Mouse (Mus musculus) heart, embryonic 14.5 days (tissue): ENCODE measurements at regions not wholly inside any gene's neighbourhood (a gene's known extent, or its start where the extent isn't known, plus 50 kb on each side); places are given as distances from the start of the nearest gene placed in this dataset.

Experiments
- ATAC-seq: fragments of 200-750 bp; cut with Nextera tagmentation; 2 replicates; pipeline ENCODE4 v1.8.0; 2017; ENCODE audit warnings: low read depth, moderate TSS enrichment; ENCODE audit not compliant: insufficient number of reproducible peaks, insufficient read depth, low FRiP score
- H3K27ac ChIP-seq, 2 experiments: fragments of 200-500 bp in 1 of 2; fragments of 300-500 bp in 1 of 2; sonication (generic) in 1 of 2; replicated peaks in 1 of 2; 2 replicates each; pipeline ENCODE4 v1.5.1; 2012 to 2014; ENCODE audit warnings: low read depth in 2 of 2, low read length in 2 of 2, control low read depth in 1 of 2, mild to moderate bottlenecking in 1 of 2, mixed read lengths in 1 of 2; ENCODE audit not compliant: control insufficient read depth in 1 of 2, insufficient read depth in 1 of 2
- H3K27me3 ChIP-seq: fragments of 300-500 bp; sonication (generic); 2 replicates; pipeline ENCODE4 v1.6.1; 2014; ENCODE audit warnings: mild to moderate bottlenecking, low read length, control low read depth; ENCODE audit not compliant: control insufficient read depth, insufficient read depth
- H3K36me3 ChIP-seq: fragments of 300-500 bp; sonication (generic); 2 replicates; pipeline ENCODE4 v1.6.1; 2014; ENCODE audit warnings: mild to moderate bottlenecking, control low read depth, low read length, mixed read lengths; ENCODE audit not compliant: control insufficient read depth, insufficient read depth
- H3K4me1 ChIP-seq, 2 experiments: fragments of 200-500 bp in 1 of 2; fragments of 300-500 bp in 1 of 2; sonication (generic) in 1 of 2; 2 replicates each; pipeline ENCODE4 v1.6.1; 2012 to 2014; ENCODE audit warnings: low read length in 2 of 2, control low read depth in 1 of 2, mixed read lengths in 1 of 2; ENCODE audit not compliant: control insufficient read depth in 2 of 2, insufficient read depth in 2 of 2
- H3K4me2 ChIP-seq: fragments of 300-500 bp; sonication (generic); 2 replicates; pipeline ENCODE4 v1.6.1; 2014; ENCODE audit warnings: mild to moderate bottlenecking, low read length
- H3K4me3 ChIP-seq, 2 experiments: fragments of 200-500 bp in 1 of 2; fragments of 300-500 bp in 1 of 2; sonication (generic) in 1 of 2; 2 replicates each; pipeline ENCODE4 v1.5.1; 2012 to 2014; ENCODE audit warnings: low read length in 2 of 2, mild to moderate bottlenecking in 2 of 2, control low read depth in 1 of 2, low read depth in 1 of 2, moderate library complexity in 1 of 2; ENCODE audit not compliant: control insufficient read depth in 1 of 2, insufficient read depth in 1 of 2
- H3K9ac ChIP-seq: fragments of 300-500 bp; sonication (generic); 2 replicates; pipeline ENCODE4 v1.6.1; 2014; ENCODE audit warnings: mild to moderate bottlenecking, low read length
- H3K9me3 ChIP-seq: fragments of 300-500 bp; sonication (generic); 2 replicates; pipeline ENCODE4 v1.6.1; 2016; ENCODE audit warnings: low read length, control low read depth; ENCODE audit not compliant: control insufficient read depth
- WGBS: fragments of 180-500 bp; shearing (Covaris S2); extraction: QIAGEN DNeasy Blood & Tissue Kit; methylation state at CpG from one replicate; pipeline ENCODE4 v1.1.7; 2014; 5-methylcytosine and 5-hydroxymethylcytosine counted together

DNA sequence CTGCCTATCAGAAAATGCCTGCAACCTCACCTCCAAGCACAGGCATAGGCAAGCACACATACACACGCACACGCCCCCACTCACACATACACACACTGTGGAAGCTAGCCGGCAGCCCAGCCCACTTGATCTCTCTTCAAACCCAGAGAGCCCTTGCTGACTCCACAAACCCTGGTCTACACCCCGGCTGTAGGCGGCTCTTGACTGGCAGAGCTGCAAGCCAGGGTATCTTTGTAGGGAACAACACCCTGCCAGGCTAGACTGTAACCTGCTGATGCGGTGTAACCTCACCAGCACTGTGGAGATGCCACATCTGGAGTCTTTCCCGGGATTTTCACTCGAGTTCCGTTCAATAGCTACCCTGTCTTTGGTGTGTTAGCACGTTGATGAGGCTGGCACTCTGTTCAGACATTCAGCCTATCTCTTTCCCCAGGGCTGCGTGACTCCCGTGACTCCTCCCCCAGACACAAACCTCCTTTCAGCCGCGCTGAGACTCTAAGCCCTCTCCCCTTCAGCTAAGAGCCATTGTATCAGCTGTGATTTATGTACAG lies 261.3 kb downstream of the Mycn start:
- peak; percentile 71; the same call in 1 of the 2 replicates for ATAC-seq
- WGBS, result 7% methylated on average over 14 of the region's 14 CpGs
- peak overlapping the region; percentile 65 for H3K9ac ChIP-seq

GRCm38 (mm10) chr12:12676676-12677075 lies 265.0 kb downstream of the Mycn start:
- H3K27ac ChIP-seq, result no peak overlapping the region
- H3K4me2 ChIP-seq, result no peak overlapping the region
- no peak for ATAC-seq
- no peak overlapping the region for H3K4me3 ChIP-seq
- no peaks in the 10 kb centered on the region for H3K27me3 ChIP-seq
- no peak overlapping the region for H3K9ac ChIP-seq
- no peaks in the 10 kb centered on the region for H3K9me3 ChIP-seq
- 58% methylated on average over 9 of the region's 9 CpGs for WGBS
- no peaks in the 10 kb centered on the region for H3K36me3 ChIP-seq
- peaks cover 7 to 19% of the 10 kb centered on the region in 2 experiments for H3K4me1 ChIP-seq

More for the DNA sequence above, 261.3 kb downstream of the Mycn start:
- Histone ChIP-seq H3K36me3 (no peaks in the 10 kb centered on the region), H3K27me3 (no peaks in the 10 kb centered on the region), H3K27ac (peak overlapping the region; percentile 85 to 90), H3K4me1 (peaks cover 27 to 34% of the 10 kb centered on the region in 2 experiments), H3K4me2 (peak overlapping the region; percentile 66), H3K4me3 (peak overlapping the region; percentile 33 to 35), H3K9me3 (no peaks in the 10 kb centered on the region)

DNA sequence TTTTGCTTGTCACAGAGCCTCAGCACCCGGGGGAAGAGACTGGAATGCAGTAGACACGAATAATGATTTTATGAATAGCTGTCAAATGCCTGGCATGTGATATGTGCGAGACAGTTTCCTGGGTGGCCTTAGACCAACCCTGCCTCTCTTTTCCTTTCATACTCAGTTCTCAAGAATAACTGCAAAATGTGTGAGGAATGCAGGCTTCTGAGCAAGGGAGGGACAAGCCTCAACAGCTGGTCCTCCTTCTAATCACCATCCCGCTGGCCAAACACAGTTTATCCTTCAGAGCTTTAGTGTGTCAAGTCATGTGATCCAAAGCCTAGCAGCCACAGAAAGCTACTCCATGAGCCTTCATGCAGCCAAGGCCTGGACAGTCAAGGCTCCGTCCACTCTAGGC lies 271.8 kb downstream of the Mycn start:
- H3K27ac ChIP-seq, result no peak overlapping the region
- H3K9ac ChIP-seq, result no peak overlapping the region
- no peaks in the 10 kb centered on the region for H3K27me3 ChIP-seq
- no peaks in the 10 kb centered on the region for H3K9me3 ChIP-seq
- H3K4me2 ChIP-seq, result no peak overlapping the region
- no peak overlapping the region for H3K4me3 ChIP-seq
- no peak for ATAC-seq
- H3K4me1 ChIP-seq, result peaks cover 5 to 10% of the 10 kb centered on the region in 2 experiments
- 45% methylated on average over 5 of the region's 5 CpGs for WGBS
- H3K36me3 ChIP-seq, result no peaks in the 10 kb centered on the region

DNA sequence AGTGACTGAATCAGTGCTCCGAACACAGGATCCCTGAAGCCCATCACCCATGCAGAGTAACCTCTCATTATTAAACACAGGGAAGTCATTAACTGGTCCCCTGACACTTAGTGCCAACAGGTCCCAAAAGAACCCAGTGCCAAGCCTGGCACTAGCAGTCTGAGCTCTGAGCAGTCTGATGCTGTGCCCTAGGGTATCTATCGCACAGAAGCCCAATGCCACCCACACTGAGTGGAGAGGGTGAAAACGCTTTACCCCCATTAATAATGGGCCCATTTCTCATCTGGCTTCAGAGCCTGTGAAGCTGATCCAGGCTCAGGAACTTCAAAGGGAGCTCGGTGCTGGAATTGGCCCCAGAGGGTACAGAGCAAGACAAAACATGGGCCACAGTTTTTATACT lies 272.8 kb downstream of the Mycn start:
- H3K4me3 ChIP-seq, result no peak overlapping the region
- no peak overlapping the region for H3K9ac ChIP-seq
- no peak for ATAC-seq
- no peaks in the 10 kb centered on the region for H3K27me3 ChIP-seq
- 86% methylated on average over 4 of the region's 4 CpGs for WGBS
- H3K4me1 ChIP-seq, result peaks cover 5 to 7% of the 10 kb centered on the region in 2 experiments
- H3K36me3 ChIP-seq, result no peaks in the 10 kb centered on the region
- H3K27ac ChIP-seq, result no peak overlapping the region
- no peak overlapping the region for H3K4me2 ChIP-seq
- no peaks in the 10 kb centered on the region for H3K9me3 ChIP-seq

GRCm38 (mm10) chr12:12655611-12656010 lies 286.1 kb downstream of the Mycn start:
- no peak for ATAC-seq

DNA sequence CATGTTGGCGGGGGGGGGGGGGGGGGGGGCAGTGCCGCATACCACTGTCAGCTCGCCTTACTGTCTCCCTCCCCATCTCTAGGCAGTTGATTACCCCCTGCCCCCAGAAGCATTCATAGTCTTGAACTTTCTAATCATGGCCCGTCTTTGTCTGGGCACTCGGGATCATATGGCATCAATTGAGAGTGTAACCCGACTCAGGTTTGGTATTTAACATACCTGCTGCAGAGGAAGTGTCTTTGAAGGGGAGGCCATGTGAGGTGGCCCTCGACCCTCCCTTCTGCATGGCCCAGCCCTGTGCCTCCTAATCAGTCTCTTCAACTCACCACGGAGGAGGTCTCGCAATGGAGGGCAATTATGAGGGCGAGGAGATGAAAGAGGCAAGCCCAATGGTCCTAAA lies 286.5 kb downstream of the Mycn start:
- no peak overlapping the region for H3K27ac ChIP-seq
- no peak for ATAC-seq
- WGBS, result 74% methylated on average over 10 of the region's 10 CpGs
- no peaks in the 10 kb centered on the region for H3K36me3 ChIP-seq
- H3K4me3 ChIP-seq, result no peak overlapping the region
- H3K9me3 ChIP-seq, result peaks cover 4% of the 10 kb centered on the region
- H3K9ac ChIP-seq, result no peak overlapping the region
- no peaks in the 10 kb centered on the region for H3K27me3 ChIP-seq
- no peak overlapping the region for H3K4me2 ChIP-seq
- peaks cover 0 to 2% of the 10 kb centered on the region in 2 experiments; a peak in 1 of 4 replicates for H3K4me1 ChIP-seq

More at GRCm38 (mm10) chr12:12655611-12656010, 286.1 kb downstream of the Mycn start:
- Histone ChIP-seq H3K9me3 (peaks cover 4% of the 10 kb centered on the region), H3K36me3 (no peaks in the 10 kb centered on the region), H3K9ac (no peak overlapping the region), H3K4me1 (peaks cover 0 to 2% of the 10 kb centered on the region in 2 experiments; a peak in 1 of 4 replicates), H3K4me3 (no peak overlapping the region), H3K4me2 (no peak overlapping the region), H3K27me3 (no peaks in the 10 kb centered on the region), H3K27ac (no peak overlapping the region)
- WGBS, result 82% methylated on average over 8 of the region's 8 CpGs

DNA sequence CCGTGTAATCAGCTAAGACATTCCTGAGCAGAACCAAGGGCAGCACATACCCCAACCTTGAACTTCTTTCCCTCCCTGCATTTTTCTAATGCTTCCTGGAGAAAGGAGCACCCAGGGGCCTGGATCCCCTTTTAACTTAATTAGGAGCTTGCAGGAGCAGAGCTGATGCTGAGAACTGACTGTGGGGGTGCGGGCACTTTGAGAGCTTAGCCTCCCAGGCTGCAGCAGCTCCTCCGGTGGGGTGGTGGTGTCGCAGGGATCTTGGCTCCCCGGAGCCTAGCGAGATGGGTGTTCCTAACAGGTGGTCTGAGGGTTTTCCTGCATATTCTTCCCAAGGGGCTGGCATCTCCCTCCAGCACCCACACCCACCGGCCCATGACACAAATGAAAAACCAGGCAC lies 289.4 kb downstream of the Mycn start:
- H3K27ac ChIP-seq, result no peak overlapping the region
- no peaks in the 10 kb centered on the region for H3K9me3 ChIP-seq
- no peak overlapping the region for H3K4me2 ChIP-seq
- H3K4me1 ChIP-seq, result peaks cover 0 to 2% of the 10 kb centered on the region in 2 experiments; a peak in 1 of 4 replicates
- no peaks in the 10 kb centered on the region for H3K36me3 ChIP-seq
- WGBS, result 57% methylated on average over 7 of the region's 7 CpGs
- no peak overlapping the region for H3K4me3 ChIP-seq
- H3K9ac ChIP-seq, result no peak overlapping the region
- no peak for ATAC-seq
- H3K27me3 ChIP-seq, result no peaks in the 10 kb centered on the region

GRCm38 (mm10) chr12:12650309-12650708 lies 291.4 kb downstream of the Mycn start:
- 91% methylated on average over 1 of the region's 1 CpGs for WGBS
- Histone ChIP-seq H3K9me3 (no peaks in the 10 kb centered on the region), H3K36me3 (no peaks in the 10 kb centered on the region), H3K4me3 (no peak overlapping the region), H3K27ac (no peak overlapping the region), H3K9ac (no peak overlapping the region), H3K4me1 (peaks cover 0 to 2% of the 10 kb centered on the region in 2 experiments; a peak in 1 of 4 replicates), H3K27me3 (no peaks in the 10 kb centered on the region), H3K4me2 (no peak overlapping the region)
- no peak for ATAC-seq
